Mouse (Mus musculus): ENCODE results near the gene Olfr544.

DNA sequence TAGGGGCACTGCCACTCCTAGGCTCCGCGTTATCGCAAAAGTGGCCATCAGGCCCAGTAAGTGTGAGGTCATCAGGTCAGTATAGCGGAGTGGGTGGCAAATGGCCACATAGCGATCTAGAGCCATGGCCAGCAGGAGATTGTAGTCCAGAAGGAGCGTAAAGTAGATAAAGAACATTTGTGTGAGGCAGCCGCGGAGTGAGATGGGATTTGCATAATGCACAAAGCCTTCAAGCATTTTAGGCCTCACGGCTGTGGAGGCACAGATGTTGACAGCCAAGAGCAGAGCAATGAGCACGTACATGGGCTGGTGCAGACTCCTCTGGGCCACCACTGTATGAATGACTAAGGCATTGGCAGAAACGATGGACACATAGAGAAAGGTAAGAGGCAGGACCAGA, 10.7 kb downstream of the Olfr544 start:
- TF ChIP-seq POLR2A (IDR thresholded peaks at IDR 0.05; ENCODE audit: borderline replicate concordance, low read depth, low read length) (no peak), CTCF (IDR thresholded peaks at IDR 0.05; ENCODE audit: low read depth, low read length) (no peak)

Data from bone marrow macrophage, adult 2 months (primary cell).